Mouse (Mus musculus): Measurements from ENCODE around the gene Nr1d2. TPM values are rescaled to one million over a fixed set of nuclear protein-coding genes. Genes with fewer than 3 reads are reported as not detected.
"Not testable (repeated sequence)": the region's sequence is repeated elsewhere in the genome, so short reads cannot be mapped to it uniquely, and the experiment has no call there.

Gene Nr1d2
- polyA plus RNA-seq (2015; fragmentation: Nextera tagmentation; extraction: Ambion mirVana), result 6.5 and 6.8 TPM in 2 replicates

GRCm38 (mm10) chr14:18238750-18239731 lies at the start of gene Nr1d2:
TSS of gene Nr1d2 (minus strand) at chr14:18239127.
- H3K27me3 ChIP-seq, result no peaks in the 10 kb centered on the region
- peak within 1 kb of the TSS; percentile 85 for H3K27ac ChIP-seq
- peak; percentile 94 for ATAC-seq (ENCODE audit: borderline replicate concordance, extremely low read depth, low FRiP score, low TSS enrichment)
- peak within 1 kb of the TSS; percentile 91 for H3K4me2 ChIP-seq
- peak within 1 kb of the TSS; percentile 83 for H3K4me3 ChIP-seq
- H3K9ac ChIP-seq, result peak within 1 kb of the TSS; percentile 66
- no peaks in the 10 kb centered on the region for H3K36me3 ChIP-seq
- WGBS, result under 1% methylated on average over 54 of the region's 66 CpGs
- H3K9me3 ChIP-seq, result no peaks in the 10 kb centered on the region
- no peaks in the 10 kb centered on the region for H3K4me1 ChIP-seq

GRCm38 (mm10) chr14:18287391-18287790 lies 48.5 kb upstream of the Nr1d2 start:
- ATAC-seq (ENCODE audit: borderline replicate concordance, extremely low read depth, low FRiP score, low TSS enrichment), result no peak
- H3K4me2 ChIP-seq, result no peak overlapping the region
- peaks cover 3% of the 10 kb centered on the region; the same call in 1 of the 2 replicates for H3K4me1 ChIP-seq
- no peaks in the 10 kb centered on the region for H3K9me3 ChIP-seq
- 58% methylated on average over 2 of the region's 2 CpGs for WGBS
- no peak overlapping the region for H3K27ac ChIP-seq
- H3K9ac ChIP-seq, result no peak overlapping the region
- no peak overlapping the region for H3K4me3 ChIP-seq
- peaks cover 6% of the 10 kb centered on the region; the same call in 1 of the 2 replicates for H3K36me3 ChIP-seq
- H3K27me3 ChIP-seq, result no peaks in the 10 kb centered on the region

GRCm38 (mm10) chr14:18286441-18286840 lies 47.5 kb upstream of the Nr1d2 start:
- ATAC-seq (ENCODE audit: borderline replicate concordance, extremely low read depth, low FRiP score, low TSS enrichment), result no peak
- H3K36me3 ChIP-seq, result peaks cover 13% of the 10 kb centered on the region; the same call in 1 of the 2 replicates
- WGBS, result 87% methylated on average over 2 of the region's 2 CpGs
- no peak overlapping the region for H3K27ac ChIP-seq
- H3K4me2 ChIP-seq, result no peak overlapping the region
- no peaks in the 10 kb centered on the region for H3K9me3 ChIP-seq
- peaks cover 3% of the 10 kb centered on the region; the same call in 1 of the 2 replicates for H3K4me1 ChIP-seq
- no peak overlapping the region for H3K4me3 ChIP-seq
- H3K9ac ChIP-seq, result no peak overlapping the region
- H3K27me3 ChIP-seq, result no peaks in the 10 kb centered on the region

GRCm38 (mm10) chr14:18285476-18285875 lies 46.5 kb upstream of the Nr1d2 start:
- no peak overlapping the region for H3K4me2 ChIP-seq
- peaks cover 13% of the 10 kb centered on the region; the same call in 1 of the 2 replicates for H3K36me3 ChIP-seq
- no peak for ATAC-seq (ENCODE audit: borderline replicate concordance, extremely low read depth, low FRiP score, low TSS enrichment)
- H3K9me3 ChIP-seq, result no peaks in the 10 kb centered on the region
- WGBS, result 74% methylated on average over 3 of the region's 3 CpGs
- H3K9ac ChIP-seq, result no peak overlapping the region
- H3K27me3 ChIP-seq, result no peaks in the 10 kb centered on the region
- peaks cover 3% of the 10 kb centered on the region; the same call in 1 of the 2 replicates for H3K4me1 ChIP-seq
- H3K4me3 ChIP-seq, result no peak overlapping the region
- H3K27ac ChIP-seq, result no peak overlapping the region

- ATAC-seq (ENCODE audit: borderline replicate concordance, extremely low read depth, low FRiP score, low TSS enrichment), result no peak
- H3K27me3 ChIP-seq, result no peaks in the 10 kb centered on the region
- no peak overlapping the region for H3K4me2 ChIP-seq
- no peak overlapping the region for H3K9ac ChIP-seq
- no peak overlapping the region for H3K4me3 ChIP-seq
- no peak overlapping the region for H3K27ac ChIP-seq
- no peaks in the 10 kb centered on the region for H3K9me3 ChIP-seq
- H3K4me1 ChIP-seq, result peaks cover 3% of the 10 kb centered on the region; the same call in 1 of the 2 replicates
- 74% methylated on average over 2 of the region's 2 CpGs for WGBS
- peaks cover 21% of the 10 kb centered on the region for H3K36me3 ChIP-seq
These were observed 45.7 kb upstream of the Nr1d2 start for GRCm38 (mm10) chr14:18284581-18284980.

GRCm38 (mm10) chr14:18280375-18280774 lies 41.4 kb upstream of the Nr1d2 start:
- WGBS, result 82% methylated on average over 5 of the region's 5 CpGs
- Histone ChIP-seq H3K36me3 (peaks cover 39% of the 10 kb centered on the region), H3K9me3 (no peaks in the 10 kb centered on the region)

GRCm38 (mm10) chr14:18274526-18274925 lies 35.6 kb upstream of the Nr1d2 start:
- no peak for ATAC-seq (ENCODE audit: borderline replicate concordance, extremely low read depth, low FRiP score, low TSS enrichment)
- H3K4me1 ChIP-seq, result peaks cover 8% of the 10 kb centered on the region
- peaks cover 18% of the 10 kb centered on the region for H3K36me3 ChIP-seq
- no peak overlapping the region for H3K4me2 ChIP-seq
- no peaks in the 10 kb centered on the region for H3K9me3 ChIP-seq
- 76% methylated on average over 1 of the region's 1 CpGs for WGBS
- H3K4me3 ChIP-seq, result no peak overlapping the region
- H3K9ac ChIP-seq, result no peak overlapping the region
- no peak overlapping the region for H3K27ac ChIP-seq
- no peaks in the 10 kb centered on the region for H3K27me3 ChIP-seq

More at GRCm38 (mm10) chr14:18280375-18280774, 41.4 kb upstream of the Nr1d2 start:
- H3K9ac ChIP-seq, result no peak overlapping the region
- no peaks in the 10 kb centered on the region for H3K27me3 ChIP-seq
- no peak for ATAC-seq (ENCODE audit: borderline replicate concordance, extremely low read depth, low FRiP score, low TSS enrichment)
- no peak overlapping the region for H3K4me3 ChIP-seq
- no peak overlapping the region for H3K4me2 ChIP-seq
- H3K4me1 ChIP-seq, result no peaks in the 10 kb centered on the region
- H3K27ac ChIP-seq, result no peak overlapping the region

- H3K36me3 ChIP-seq, result peaks cover 17% of the 10 kb centered on the region
- H3K27me3 ChIP-seq, result no peaks in the 10 kb centered on the region
- H3K9ac ChIP-seq, result peak overlapping the region; percentile 59
- H3K9me3 ChIP-seq, result no peaks in the 10 kb centered on the region
- H3K27ac ChIP-seq, result no peak overlapping the region
- H3K4me1 ChIP-seq, result peaks cover 11% of the 10 kb centered on the region
- no peak for ATAC-seq (ENCODE audit: borderline replicate concordance, extremely low read depth, low FRiP score, low TSS enrichment)
- peak overlapping the region; percentile 70 for H3K4me2 ChIP-seq
- WGBS, result 3% methylated on average over 7 of the region's 7 CpGs
- peak overlapping the region; percentile 91 for H3K4me3 ChIP-seq
These were observed 32.7 kb upstream of the Nr1d2 start for GRCm38 (mm10) chr14:18271666-18272065.

GRCm38 (mm10) chr14:18270529-18271441 lies 31.9 kb upstream of the Nr1d2 start, which contains the start of the genes Nkiras1 and Rpl15:
TSS of gene Nkiras1 (plus strand) at chr14:18271136.
TSS of gene Rpl15 (minus strand) at chr14:18271391.
- Histone ChIP-seq H3K27me3 (no peaks in the 10 kb centered on the region), H3K9me3 (no peaks in the 10 kb centered on the region), H3K36me3 (peaks cover 21% of the 10 kb centered on the region), H3K9ac (peak within 1 kb of the TSS; percentile 94), H3K4me3 (peak within 1 kb of the TSS; percentile 91), H3K27ac (peak within 1 kb of the TSS; percentile 75), H3K4me2 (peak within 1 kb of the TSS; percentile 70), H3K4me1 (peaks cover 11% of the 10 kb centered on the region)
- WGBS, result under 1% methylated on average over 78 of the region's 78 CpGs
- ATAC-seq (ENCODE audit: borderline replicate concordance, extremely low read depth, low FRiP score, low TSS enrichment), result peak; percentile 100

GRCm38 (mm10) chr14:18269947-18270528 lies 31.1 kb upstream of the Nr1d2 start:
- ATAC-seq (ENCODE audit: borderline replicate concordance, extremely low read depth, low FRiP score, low TSS enrichment); H3K9me3 ChIP-seq; H3K27me3 ChIP-seq: not testable (repeated sequence)
- Histone ChIP-seq H3K4me2 (peak overlapping the region; percentile 70), H3K4me3 (peak overlapping the region; percentile 91), H3K9ac (peak overlapping the region; percentile 94), H3K4me1 (peaks cover 11% of the 10 kb centered on the region), H3K36me3 (peaks cover 25% of the 10 kb centered on the region), H3K27ac (peak overlapping the region; percentile 75)
- under 1% methylated on average over 24 of the region's 24 CpGs for WGBS

- Histone ChIP-seq H3K4me2 (no peak overlapping the region), H3K9me3 (no peaks in the 10 kb centered on the region), H3K36me3 (peaks cover 22% of the 10 kb centered on the region), H3K4me3 (no peak overlapping the region), H3K9ac (no peak overlapping the region), H3K27ac (no peak overlapping the region), H3K4me1 (no peaks in the 10 kb centered on the region), H3K27me3 (no peaks in the 10 kb centered on the region)
- peak; percentile 19; the same call in 1 of the 2 replicates for ATAC-seq (ENCODE audit: borderline replicate concordance, extremely low read depth, low FRiP score, low TSS enrichment)
- WGBS, result 42% methylated on average over 4 of the region's 4 CpGs
These were observed 24.5 kb upstream of the Nr1d2 start for GRCm38 (mm10) chr14:18263427-18263826.

Data from lung, embryonic 15.5 days (tissue).